Mouse (Mus musculus) adrenal gland, postnatal 4 days (tissue): ENCODE data around the gene Hps5. TPM values are rescaled to one million over a fixed set of nuclear protein-coding genes. Genes with fewer than 3 reads are reported as not detected.
A peak's percentile ranks its signal among the peaks of the same experiment; 100 is the strongest.
"Not testable (repeated sequence)": the region's sequence is repeated elsewhere in the genome, so short reads cannot be mapped to it uniquely, and the experiment has no call there.

Experiments used
- DNase-seq, 2 experiments: peaks; one replicate each; pipeline ENCODE4 v3.0.0; 2021 to 2022; ENCODE audit warnings: low spot score in 2 of 2, mixed read lengths in 2 of 2
- total RNA-seq, 2 experiments: library from RNA; stranded (reverse); gene quantifications; 2 replicates each; pipeline ENCODE4 v1.2.3; 2021

Gene Hps5
- total RNA-seq, 2 experiments from 2014 or later, result 25.0 to 31.2 TPM

DNA sequence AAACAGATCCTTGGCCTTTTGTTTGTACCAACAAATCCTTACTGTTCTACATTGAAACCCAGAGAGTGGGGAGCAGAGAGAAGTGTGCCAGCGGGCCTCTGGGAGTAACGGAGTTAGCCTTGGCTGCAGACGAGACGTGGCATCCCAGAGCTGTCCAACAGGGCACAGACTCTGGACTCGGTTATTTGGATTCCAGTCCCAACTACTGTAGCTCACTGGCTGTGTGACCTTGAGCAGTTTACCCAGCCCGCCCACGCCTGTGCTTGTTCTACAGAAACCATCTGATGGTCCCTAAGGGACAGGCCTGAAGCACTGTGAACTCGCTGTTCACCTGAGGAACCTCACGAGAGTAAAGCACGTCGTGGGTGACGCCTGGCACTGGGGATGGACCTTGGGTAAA lies 34.0 kb upstream of the Hps5 start:
- DNase-seq, result no peak

DNA sequence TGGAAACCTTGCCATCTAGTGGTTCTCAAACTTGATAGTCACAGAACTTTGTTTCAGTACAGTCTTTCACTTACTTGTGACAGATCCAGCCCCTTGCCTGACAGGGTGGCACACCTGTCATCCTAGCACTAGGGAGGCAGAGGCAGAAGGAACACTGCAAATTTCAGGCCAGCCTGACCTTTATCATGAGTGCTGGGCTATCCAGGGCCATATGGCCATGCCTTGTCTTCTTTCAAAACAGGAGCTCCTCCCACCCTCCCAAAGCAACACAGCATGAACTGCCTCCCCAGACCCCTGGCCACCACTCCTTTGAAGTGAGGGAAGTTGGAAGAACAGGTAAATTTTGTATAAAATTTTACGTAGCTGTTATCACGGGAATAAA lies 31.9 kb upstream of the Hps5 start:
- DNase-seq, result no peak

DNA sequence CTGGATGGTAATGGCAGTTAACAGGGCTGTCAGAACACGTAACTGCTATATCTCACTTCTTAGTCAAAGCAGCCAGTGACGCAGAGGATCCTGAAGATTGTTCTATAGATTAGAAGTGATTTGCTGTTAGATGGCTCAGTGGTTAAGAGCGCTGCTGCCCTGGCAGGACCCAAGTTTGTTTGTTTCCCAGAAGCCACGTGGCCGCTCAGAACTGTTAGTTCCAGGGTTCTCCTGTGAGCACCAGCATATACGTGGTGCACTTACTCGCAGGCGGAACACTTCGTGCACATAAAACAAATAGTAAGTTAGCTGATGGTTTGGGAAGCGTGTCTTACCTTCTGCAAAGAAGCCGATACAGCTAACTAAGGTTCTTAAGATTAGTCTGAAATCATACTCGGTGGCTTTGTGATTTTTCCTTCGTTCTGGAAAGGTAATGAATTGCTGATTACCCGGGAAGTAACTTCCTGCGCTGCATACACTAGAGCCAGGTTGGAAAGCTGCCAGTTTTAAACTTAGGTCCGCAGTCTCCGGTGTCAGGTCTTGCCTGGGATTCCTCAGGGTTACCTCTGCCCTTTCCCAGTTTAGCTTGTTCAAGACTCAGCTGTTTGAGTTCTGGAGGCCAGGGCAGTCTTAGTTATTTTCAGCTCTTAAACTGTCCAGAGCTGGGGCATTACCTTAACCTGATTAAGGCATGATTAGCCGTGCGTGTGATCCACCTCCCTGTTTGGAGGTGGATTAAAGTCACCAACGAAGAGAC lies 31.4 kb upstream of the Hps5 start:
- no peak for DNase-seq

DNA sequence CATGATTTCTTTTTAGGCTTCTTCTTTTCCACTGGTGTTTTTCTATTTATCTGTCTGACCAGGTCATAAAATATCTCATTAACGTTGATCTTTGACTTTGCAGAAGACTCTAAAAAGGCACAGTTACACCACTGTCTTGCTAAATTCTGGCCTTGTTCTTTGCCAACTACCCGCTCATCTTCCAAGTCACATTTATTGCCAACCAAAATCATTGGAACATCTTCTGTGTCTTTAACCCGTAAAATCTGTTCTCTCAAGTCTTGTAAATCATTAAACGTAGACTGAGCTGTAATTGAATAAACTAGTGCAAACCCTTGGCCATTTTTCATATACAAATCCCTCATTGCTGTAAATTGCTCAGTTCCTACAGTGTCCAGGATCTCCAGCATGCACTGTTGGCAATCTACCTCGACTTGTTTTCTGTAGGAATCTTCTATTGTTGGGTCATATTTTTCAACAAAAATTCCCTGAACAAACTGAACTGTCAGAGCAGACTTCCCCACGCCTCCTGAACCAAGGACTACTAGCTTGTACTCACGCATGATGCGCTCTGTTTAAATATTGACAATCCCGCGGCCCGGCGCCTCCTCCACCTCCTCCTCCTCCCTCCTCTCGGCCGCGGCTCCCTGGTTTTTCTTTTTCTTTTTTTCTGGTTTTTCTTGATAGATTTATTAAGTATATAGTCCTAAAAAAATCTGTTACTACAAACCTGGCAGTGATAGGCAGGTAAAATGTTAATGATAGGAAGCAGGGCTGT lies 25.2 kb upstream of the Hps5 start:
- not testable (repeated sequence) for DNase-seq

DNA sequence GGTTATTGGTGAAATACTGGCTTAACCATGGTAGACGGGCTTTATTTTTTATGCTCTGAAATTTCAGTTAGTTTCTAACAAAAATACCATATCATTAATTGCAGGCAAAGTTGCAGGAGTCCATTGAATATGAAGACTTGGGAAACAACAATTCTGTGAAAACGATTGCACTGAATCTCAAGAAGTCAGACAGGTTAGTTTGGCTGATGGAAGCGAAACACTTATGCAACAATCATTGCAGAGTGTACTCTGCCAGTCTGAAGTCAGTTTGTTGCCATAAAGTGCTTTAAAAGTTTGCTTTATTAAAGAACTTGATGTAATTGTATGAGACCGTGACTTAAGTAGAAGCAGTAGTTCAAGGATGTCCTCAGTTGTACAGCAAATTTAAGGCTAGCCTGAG lies 18.1 kb upstream of the Hps5 start:
- no peak for DNase-seq

DNA sequence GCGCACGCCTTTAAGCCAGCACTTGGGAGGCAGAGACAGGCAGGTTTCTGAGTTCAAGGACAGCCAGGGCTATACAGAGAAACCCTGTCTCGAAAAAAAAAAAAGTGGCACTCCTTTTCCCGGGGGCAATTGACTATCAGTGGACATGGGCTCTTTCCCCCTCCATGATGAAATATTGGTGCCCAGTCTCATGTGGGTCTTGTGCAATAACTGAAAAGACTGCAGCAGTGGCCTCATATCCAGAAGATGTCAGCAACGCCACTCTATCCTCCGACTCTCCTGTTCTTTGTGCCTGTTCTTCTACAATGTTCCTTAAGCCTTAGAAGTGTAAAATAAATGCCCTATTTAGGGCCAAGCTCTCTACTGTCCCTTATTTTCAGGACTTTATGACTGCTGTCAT lies 14.5 kb upstream of the Hps5 start:
- DNase-seq, result no peak

DNA sequence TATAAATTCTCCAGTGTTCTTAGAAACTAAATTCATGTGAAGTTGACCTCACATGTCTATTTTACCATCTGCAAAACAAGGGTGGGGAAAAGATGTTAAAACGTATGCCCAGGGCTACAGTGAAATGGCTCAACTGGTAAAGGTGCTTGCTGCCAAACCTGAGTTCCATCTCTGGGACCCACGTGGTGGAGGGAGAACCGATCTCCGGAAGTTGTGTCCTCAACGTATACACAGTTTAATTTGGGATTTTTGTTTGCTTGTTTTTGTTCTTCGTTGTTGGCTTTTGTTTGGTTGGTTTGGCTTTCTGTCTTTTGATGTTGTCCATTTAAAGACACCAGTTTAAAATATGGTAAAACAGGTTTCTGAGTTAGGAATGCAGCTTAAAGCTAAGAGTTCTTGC lies 915 bp upstream of the Hps5 start:
- no peak for DNase-seq

DNA sequence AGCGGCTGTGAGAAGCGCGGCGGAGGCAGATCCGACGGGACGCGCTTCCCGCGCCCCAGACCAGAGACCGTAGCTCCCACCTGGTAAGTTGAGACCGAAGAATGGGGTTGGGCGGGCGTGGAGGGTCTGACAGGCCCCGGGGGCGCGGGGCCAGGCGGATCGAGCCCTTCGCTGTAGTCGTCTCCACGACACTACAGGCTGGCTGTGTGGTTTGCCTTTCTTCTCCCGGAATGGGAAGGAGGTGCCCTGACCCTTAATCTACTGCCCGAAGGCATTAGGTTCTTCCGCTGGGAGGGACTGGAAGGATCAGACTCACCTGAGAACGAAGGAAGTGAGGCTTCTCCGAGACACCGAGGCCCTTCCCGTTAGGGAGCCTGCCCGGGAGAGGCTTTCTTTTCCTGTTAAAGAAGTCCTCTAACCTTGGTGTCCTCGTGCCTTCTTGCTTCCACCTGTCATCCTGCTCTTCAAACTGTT lies 379 bp upstream of the Hps5 start:
- DNase-seq, result peak in 1 of 2 experiments; percentile 6

DNA sequence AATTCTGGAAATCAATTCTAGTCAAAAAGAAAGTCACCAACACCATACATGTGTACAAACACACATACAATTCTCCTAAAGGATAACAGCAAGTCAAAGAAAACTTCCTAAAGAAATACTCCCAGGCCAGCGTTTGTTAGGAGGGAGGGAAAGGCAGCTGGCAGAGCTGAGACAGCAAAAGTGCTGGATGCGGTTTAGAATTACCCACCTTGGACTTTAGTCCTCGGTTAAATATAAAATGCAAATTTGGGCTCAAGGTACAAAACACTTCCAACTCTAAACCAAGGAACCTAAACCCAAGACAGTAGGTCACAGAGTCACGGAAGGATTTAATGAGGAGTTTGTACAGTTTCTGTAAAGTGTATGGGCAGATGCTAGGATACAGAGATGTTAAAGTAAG lies 2.0 kb downstream of the Hps5 start:
- DNase-seq, result no peak

DNA sequence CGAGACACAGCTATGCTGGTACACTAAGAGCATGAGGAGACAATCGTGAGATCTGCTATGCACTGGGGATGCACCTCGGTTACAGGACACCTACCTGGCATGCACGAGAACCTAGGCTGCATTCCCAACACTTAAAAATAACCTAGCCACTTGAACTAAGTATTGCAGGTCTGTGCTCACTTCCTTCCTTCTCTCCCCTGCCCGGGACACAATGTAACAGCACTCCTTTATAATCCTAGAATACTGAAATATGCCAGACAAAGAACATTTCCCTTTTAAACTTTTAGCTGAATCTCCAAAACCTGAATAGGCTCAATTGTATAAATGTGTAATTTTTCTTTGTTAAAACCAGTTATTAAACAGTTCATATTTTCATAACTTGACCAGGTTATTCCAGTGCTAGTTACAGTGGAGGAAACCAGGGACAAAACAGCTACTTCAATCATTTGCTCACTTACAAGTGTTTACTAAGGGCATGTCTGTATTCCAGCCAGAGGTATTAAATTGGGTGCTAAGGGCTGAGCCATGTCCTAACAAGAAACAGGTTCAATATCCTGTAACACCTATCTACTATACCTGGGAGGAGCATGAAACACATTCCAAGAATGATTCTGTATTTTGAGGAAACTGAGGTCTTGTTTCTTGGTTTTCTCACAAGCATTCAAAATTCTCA lies 6.6 kb downstream of the Hps5 start:
- no peak for DNase-seq

DNA sequence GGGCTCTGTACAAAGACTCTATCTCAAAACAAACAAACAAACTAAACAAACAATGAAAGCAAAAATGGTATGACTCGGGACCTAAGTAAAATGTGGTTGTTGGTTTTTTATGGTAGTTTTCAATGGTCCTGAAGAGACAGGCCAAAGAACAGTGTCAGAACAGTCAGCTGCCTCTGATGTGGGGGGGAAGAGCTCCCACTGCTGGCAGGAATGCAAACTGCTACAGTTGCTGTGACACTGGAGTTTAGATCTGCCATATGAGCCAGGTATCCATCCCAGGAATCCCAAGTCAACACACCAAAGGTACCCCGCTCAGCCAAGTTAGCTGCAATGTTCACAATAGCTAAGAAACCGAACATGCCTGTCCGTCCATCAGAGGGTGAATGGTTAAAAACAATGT lies 25.2 kb downstream of the Hps5 start:
- no peak for DNase-seq

DNA sequence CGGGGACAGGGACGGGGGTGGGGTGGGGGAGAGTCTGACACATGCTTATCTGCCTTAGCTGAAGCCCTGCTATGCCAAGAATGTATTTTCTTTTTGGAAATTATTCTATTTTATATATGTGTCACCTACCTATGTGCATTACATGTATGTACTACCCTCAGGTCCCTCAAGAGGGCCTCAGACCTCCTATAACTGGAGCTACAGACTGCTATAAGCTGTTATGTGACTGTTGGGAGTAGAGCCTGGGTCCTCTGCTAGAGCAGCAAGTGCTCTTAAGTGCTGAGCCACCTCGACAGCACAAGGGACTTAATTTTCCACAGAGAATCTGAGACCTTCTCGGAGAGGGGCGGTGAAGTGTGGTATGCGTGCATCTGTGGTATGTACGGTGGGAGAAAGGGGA lies 27.4 kb downstream of the Hps5 start:
- DNase-seq, result no peak

DNA sequence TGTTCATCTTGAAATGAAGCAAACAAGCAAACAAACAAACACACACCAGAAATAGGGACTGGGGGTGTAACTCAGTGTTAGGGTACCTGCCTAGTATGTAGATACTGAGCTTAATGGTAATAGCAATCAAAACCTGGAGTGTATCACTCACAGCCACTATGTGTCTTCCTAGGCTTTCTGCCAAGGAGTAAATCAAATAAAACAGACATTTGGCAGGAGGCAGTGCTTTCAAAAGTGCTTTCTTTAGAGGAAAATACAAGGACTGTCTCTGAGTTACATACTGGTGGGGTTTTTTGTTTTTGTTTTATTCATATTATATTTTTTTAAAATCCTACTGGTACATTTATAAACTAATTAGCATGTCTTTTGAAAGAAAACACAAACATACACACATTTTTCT lies 28.5 kb downstream of the Hps5 start:
- no peak for DNase-seq

DNA sequence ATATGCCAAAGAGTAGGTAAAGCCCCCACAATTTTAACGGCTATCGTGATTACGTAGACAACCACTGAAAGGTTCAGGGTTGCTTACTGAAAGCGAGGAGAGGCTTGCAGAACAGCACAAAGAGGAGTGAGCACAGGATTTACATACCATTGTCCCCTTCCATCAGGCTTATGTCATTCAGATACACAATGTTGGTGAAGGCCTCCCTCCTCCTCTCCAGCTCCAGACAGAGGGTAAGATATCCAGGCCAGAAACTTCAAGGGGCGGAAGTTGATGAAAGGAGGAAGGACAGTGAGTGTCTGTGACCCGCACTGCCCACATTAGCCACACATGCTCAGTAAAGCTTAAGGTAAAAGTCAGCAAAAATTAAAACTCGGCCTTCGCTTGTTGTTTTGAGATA lies 31.2 kb downstream of the Hps5 start:
- DNase-seq, result no peak

DNA sequence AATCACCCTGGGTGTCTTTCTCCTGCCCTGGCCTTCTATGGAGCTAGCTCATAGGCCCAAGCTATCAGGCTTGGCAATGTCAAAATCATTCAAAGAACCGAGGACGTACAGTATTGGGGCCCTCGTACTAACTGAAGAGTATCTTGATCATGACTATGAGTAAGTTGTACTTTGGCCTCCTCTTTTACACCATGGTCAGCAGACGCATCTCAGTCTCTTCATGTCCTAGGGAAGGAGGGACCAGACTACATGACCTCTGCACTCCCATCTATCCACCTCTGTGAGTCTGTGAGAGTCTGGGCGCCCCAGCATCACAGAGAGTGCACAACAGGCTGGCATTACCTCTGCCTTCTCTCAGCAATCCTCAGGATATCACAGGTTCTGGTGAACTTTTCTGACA lies 33.3 kb downstream of the Hps5 start:
- no peak for DNase-seq

DNA sequence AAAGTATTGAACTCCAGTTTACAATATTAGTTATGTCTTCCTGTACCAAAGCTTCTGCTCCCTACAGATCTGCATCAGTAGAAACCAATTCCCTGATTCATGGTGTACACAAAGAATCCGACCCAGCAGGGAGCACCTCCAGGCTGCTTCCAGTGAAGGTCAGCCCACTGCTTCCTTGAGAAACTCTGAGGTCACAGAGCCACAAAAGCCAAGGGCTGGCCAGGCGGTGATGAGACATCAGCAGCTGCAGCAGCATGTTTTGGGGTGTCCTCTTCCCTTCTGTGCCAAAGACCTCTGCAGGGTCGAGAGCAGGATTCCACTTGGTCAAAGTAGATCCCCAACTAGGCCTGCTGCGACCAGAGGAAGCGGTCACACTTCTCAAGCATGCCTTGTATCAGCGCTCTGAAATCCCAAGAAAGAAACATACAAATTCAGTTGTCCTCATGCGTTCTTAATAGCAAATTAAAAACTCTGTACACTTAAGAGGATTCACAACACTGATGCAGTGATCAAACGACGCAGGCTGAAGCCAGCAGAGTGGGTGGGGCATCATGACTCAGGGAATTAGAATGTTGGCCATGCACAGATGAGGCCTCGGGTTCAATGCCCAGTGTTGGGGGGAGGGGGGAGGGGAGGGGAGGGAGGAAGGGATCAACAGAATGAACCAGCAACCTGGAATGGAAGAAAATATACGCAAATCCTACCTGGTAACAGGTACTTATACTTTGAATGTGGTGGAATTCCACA lies 34.6 kb downstream of the Hps5 start:
- no peak for DNase-seq

DNA sequence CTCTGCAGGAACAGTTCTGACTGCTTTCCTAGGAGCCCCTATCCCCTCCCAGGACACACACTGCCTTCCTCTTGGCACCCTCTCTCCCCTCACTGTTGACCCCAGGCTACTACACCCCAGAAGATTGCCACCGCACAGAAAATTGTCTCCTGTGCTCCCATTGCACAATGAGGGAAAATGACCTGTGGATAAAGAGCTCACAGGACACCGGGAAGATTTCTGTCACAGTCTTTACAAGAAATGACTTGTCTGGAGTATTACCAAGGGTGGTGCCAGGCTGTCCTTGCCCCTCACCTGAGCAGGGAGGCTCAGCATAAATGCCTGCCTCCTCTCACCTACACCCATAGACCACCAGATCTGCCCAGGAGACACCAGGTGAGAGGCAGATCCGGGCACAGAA lies 44.4 kb downstream of the Hps5 start, which contains the start of gene Saa2:
Saa2 (plus strand) TSS at position 301 of the 400 bp plus-strand sequence.
- DNase-seq, result no peak

DNA sequence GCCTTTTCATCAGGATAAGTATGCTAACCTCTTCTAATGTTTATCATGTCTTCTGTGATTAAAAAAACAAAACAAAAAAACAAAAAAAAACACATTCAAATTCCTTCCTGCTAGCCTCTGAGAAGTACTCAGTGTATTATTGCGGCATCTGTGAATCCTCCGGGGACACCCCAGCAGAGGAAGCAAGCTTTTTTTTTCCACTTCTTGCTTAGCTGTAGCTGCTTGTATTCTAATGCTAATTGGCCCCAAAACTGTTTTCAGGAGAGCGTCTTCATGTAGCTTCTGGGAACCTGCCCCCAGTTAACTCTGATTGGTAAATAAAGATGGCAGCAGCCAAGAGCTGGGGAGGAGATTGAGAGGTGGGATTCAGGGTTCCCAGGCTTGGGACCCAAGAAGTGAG lies 47.4 kb downstream of the Hps5 start:
- no peak for DNase-seq

DNA sequence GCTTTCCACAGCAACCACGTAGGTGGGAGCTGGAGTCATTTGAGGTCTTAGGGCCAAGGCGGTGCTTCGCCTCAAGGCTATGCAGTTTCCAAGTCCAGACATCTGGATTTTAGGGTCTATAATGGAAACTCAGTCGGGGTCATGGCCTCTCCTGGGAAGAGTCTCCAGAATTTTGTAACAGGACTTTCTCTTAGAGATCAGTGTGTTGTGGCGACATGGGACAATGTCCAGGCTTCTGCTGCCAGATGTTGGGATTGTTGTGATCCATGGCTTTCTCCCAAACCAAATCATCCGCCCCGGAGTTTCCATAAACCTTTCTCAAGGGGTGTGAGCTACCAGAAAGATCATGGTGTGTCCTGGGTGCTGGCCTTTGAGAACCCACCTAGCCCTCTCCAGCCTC lies 49.5 kb downstream of the Hps5 start:
- DNase-seq, result no peak

DNA sequence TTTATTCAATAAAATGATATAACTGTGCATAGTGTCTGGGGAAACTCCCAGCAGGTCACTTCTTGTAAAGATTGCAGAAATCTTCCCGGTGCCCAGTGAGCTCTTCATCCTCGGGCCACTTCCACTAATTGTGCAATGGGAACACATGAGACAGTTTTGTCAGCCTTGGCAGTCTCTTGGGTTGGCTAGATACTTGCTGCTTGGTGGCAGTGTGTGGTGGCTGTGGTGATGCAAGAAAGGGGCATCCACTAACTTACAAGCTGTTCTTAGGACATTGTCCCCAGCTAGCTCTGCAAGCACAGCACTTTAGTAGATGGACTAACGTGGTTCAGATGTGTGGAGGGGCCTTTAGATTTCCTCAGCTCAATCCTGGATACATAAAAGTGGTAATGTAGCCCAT lies 50.0 kb downstream of the Hps5 start:
- DNase-seq, result no peak

DNA sequence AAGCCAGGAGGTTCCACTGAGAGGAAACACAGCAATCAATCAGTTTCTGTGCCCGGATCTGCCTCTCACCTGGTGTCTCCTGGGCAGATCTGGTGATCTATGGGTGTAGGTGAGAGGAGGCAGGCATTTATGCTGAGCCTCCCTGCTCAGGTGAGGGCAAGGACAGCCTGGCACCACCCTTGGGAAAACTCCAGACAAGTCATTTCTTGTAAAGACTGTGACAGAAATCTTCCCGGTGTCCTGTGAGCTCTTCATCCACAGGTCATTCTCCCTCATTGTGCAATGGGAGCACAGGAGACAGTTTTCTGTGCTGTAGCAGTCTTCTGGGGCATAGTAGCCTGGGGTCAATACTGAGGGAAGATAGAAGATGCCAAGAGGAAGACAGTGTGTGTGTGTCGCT lies 53.0 kb downstream of the Hps5 start, which contains the start of gene Saa1:
Saa1 (minus strand) TSS at position 101 of the 400 bp plus-strand sequence.
- not testable (repeated sequence) for DNase-seq
